Mouse (Mus musculus) liver, embryonic 14.5 days (tissue): ENCODE measurements around the gene Crebbp. TPM values are rescaled to one million over a fixed set of nuclear protein-coding genes. Genes with fewer than 3 reads are reported as not detected.
"Not testable (repeated sequence)": the region's sequence is repeated elsewhere in the genome, so short reads cannot be mapped to it uniquely, and the experiment has no call there.

ENCODE experiments used
- ATAC-seq: fragments of 200-750 bp; cut with Nextera tagmentation; 2 replicates; pipeline ENCODE4 v1.8.0; 2017; ENCODE audit warnings: moderate number of reproducible peaks, mild to moderate bottlenecking, moderate library complexity; ENCODE audit not compliant: insufficient read depth
- DNase-seq, 3 experiments: peaks; one replicate each; pipeline ENCODE4 v3.0.0-alpha.2; 2012 to 2013; ENCODE audit warnings: low read depth in 3 of 3, low spot score in 3 of 3
- H3K27ac ChIP-seq: fragments of 300-500 bp; sonication (generic); 2 replicates; pipeline ENCODE4 v1.5.1; 2014; ENCODE audit warnings: moderate library complexity, mild to moderate bottlenecking, control low read depth, inconsistent platforms
- H3K27me3 ChIP-seq: fragments of 300-500 bp; sonication (generic); 2 replicates; pipeline ENCODE4 v1.6.1; 2014; ENCODE audit warnings: mild to moderate bottlenecking, low read length, moderate library complexity; ENCODE audit not compliant: control insufficient read depth, insufficient read depth
- H3K36me3 ChIP-seq: fragments of 300-500 bp; sonication (generic); replicated peaks from 2 replicates; pipeline ENCODE4 v1.6.1; 2014; ENCODE audit warnings: low read depth; ENCODE audit not compliant: control insufficient read depth, insufficient read depth
- H3K4me1 ChIP-seq, 2 experiments: fragments of 200-500 bp in 1 of 2; fragments of 300-500 bp in 1 of 2; sonication (generic) in 1 of 2; replicated peaks; 2 replicates each; pipeline ENCODE4 v1.6.1; 2012 to 2014; ENCODE audit warnings: antibody characterized with exemption in 1 of 2, inconsistent platforms in 1 of 2, low read length in 1 of 2; ENCODE audit not compliant: control insufficient read depth in 2 of 2, insufficient read depth in 2 of 2
- H3K4me2 ChIP-seq: fragments of 300-500 bp; sonication (generic); 2 replicates; pipeline ENCODE4 v1.6.1; 2014; ENCODE audit warnings: low read depth, mild to moderate bottlenecking, control low read depth, moderate library complexity
- H3K4me3 ChIP-seq, 2 experiments: fragments of 200-500 bp in 1 of 2; fragments of 300-500 bp in 1 of 2; sonication (generic) in 1 of 2; 2 replicates each; pipeline ENCODE4 v1.5.1; 2012 to 2014; ENCODE audit warnings: low read depth in 2 of 2, low read length in 2 of 2, mild to moderate bottlenecking in 2 of 2, control low read depth in 1 of 2, inconsistent platforms in 1 of 2, moderate library complexity in 1 of 2; ENCODE audit not compliant: insufficient read depth in 1 of 2
- H3K9ac ChIP-seq: fragments of 300-500 bp; sonication (generic); replicated peaks from 2 replicates; pipeline ENCODE4 v1.6.1; 2014; ENCODE audit warnings: mild to moderate bottlenecking, control low read depth, moderate library complexity
- H3K9me3 ChIP-seq: fragments of 300-500 bp; sonication (generic); 2 replicates; pipeline ENCODE4 v1.6.1; 2016; ENCODE audit warnings: low read length, mixed read lengths; ENCODE audit not compliant: control insufficient read depth
- CTCF ChIP-seq: IDR thresholded peaks from 2 replicates; pipeline ENCODE4 v1.5.1; 2016; ENCODE audit warnings: antibody characterized with exemption, low read depth, control low read depth
- EP300 ChIP-seq: IDR thresholded peaks from 2 replicates; pipeline ENCODE4 v1.6.1; 2016; ENCODE audit warnings: antibody characterized with exemption, low read depth
- WGBS: fragments of 180-500 bp; shearing (Covaris S2); extraction: QIAGEN DNeasy Blood & Tissue Kit; methylation state at CpG from one replicate; pipeline ENCODE4 v1.1.7; 2014; ENCODE audit not compliant: insufficient replicate concordance; 5-methylcytosine and 5-hydroxymethylcytosine counted together
- polyA plus RNA-seq, 2 experiments: library from polyadenylated mRNA; depleted of rRNA in 1 of 2; stranded (reverse) in 1 of 2; unstranded in 1 of 2; fragments of >200 nt; fragmentation: Nextera tagmentation in 1 of 2; extraction: Ambion mirVana in 1 of 2; gene quantifications; 2 replicates each; pipeline versions ENCODE4 v1.2.1 to v1.2.3; 2012 to 2014

Gene Crebbp
- polyA plus RNA-seq, 2 experiments, result 3.6 to 7.0 TPM

GRCm38 (mm10) chr16:4096141-4096540 is 117.7 kb downstream of the Crebbp start:
- H3K36me3 ChIP-seq, result peaks cover 44% of the 10 kb centered on the region
- 74% methylated on average over 3 of the region's 3 CpGs for WGBS
- H3K27me3 ChIP-seq, result no peaks in the 10 kb centered on the region
- no peak overlapping the region for H3K4me3 ChIP-seq
- H3K27ac ChIP-seq, result no peak overlapping the region
- no peak for TF ChIP-seq EP300
- no peak for TF ChIP-seq CTCF
- no peak overlapping the region for H3K9ac ChIP-seq
- no peak for DNase-seq
- no peaks in the 10 kb centered on the region for H3K9me3 ChIP-seq
- no peak for ATAC-seq
- H3K4me2 ChIP-seq, result no peak overlapping the region
- H3K4me1 ChIP-seq, result peaks cover 0 to 6% of the 10 kb centered on the region in 2 experiments; a peak in 2 of 4 replicates

- Histone ChIP-seq H3K36me3 (peaks cover 62% of the 10 kb centered on the region), H3K9me3 (no peaks in the 10 kb centered on the region), H3K27me3 (no peaks in the 10 kb centered on the region), H3K9ac (no peak overlapping the region), H3K4me2 (no peak overlapping the region), H3K27ac (no peak overlapping the region), H3K4me3 (no peak overlapping the region), H3K4me1 (no peaks in the 10 kb centered on the region)
- DNase-seq (no peak), ATAC-seq (peak; percentile 42)
- WGBS, result 74% methylated on average over 8 of the region's 8 CpGs
- no peak for TF ChIP-seq CTCF
Observed at GRCm38 (mm10) chr16:4087214-4087913, 126.4 kb downstream of the Crebbp start.

- H3K4me2 ChIP-seq, result no peak overlapping the region
- no peak for DNase-seq
- H3K9me3 ChIP-seq, result no peaks in the 10 kb centered on the region
- no peak overlapping the region for H3K9ac ChIP-seq
- no peaks in the 10 kb centered on the region for H3K27me3 ChIP-seq
- H3K4me3 ChIP-seq, result no peak overlapping the region
- no peaks in the 10 kb centered on the region for H3K4me1 ChIP-seq
- 92% methylated on average over 9 of the region's 9 CpGs for WGBS
- peaks cover 49% of the 10 kb centered on the region for H3K36me3 ChIP-seq
- H3K27ac ChIP-seq, result no peak overlapping the region
- TF ChIP-seq EP300 (no peak), CTCF (no peak)
- no peak for ATAC-seq
Observed at GRCm38 (mm10) chr16:4085851-4086387, 127.9 kb downstream of the Crebbp start.

GRCm38 (mm10) chr16:4085051-4085450 is 128.7 kb downstream of the Crebbp start:
- H3K4me2 ChIP-seq, result no peak overlapping the region
- H3K9ac ChIP-seq, result no peak overlapping the region
- H3K9me3 ChIP-seq, result no peaks in the 10 kb centered on the region
- WGBS, result 85% methylated on average over 7 of the region's 7 CpGs
- H3K27me3 ChIP-seq, result no peaks in the 10 kb centered on the region
- DNase-seq (no peak), ATAC-seq (no peak)
- no peak overlapping the region for H3K27ac ChIP-seq
- no peak overlapping the region for H3K4me3 ChIP-seq
- H3K36me3 ChIP-seq, result peaks cover 49% of the 10 kb centered on the region
- TF ChIP-seq CTCF (no peak), EP300 (no peak)
- no peaks in the 10 kb centered on the region for H3K4me1 ChIP-seq

- H3K4me1 ChIP-seq, result peaks cover 14% of the 10 kb centered on the region in 2 experiments
- not testable (repeated sequence) for H3K4me3 ChIP-seq, H3K4me2 ChIP-seq, DNase-seq, H3K9me3 ChIP-seq, H3K27ac ChIP-seq, ATAC-seq, H3K27me3 ChIP-seq, H3K9ac ChIP-seq
- peaks cover 16% of the 10 kb centered on the region for H3K36me3 ChIP-seq
- 46% methylated on average over 3 of the region's 3 CpGs for WGBS
Observed at GRCm38 (mm10) chr16:4080419-4080818, 133.4 kb downstream of the Crebbp start.
